Mouse (Mus musculus) stomach, postnatal 0 days (tissue): ENCODE results near the gene Pnkd.

Experiments used
- CTCF ChIP-seq: IDR thresholded peaks from 2 replicates; pipeline ENCODE4 v1.5.1; 2016; ENCODE audit warnings: antibody characterized with exemption, low read depth, mild to moderate bottlenecking, moderate library complexity
- EP300 ChIP-seq: optimal IDR thresholded peaks from 2 replicates; pipeline ENCODE3; 2016; ENCODE audit warnings: antibody characterized with exemption

GRCm38 (mm10) chr1:74332241-74332763, 47.6 kb downstream of the Pnkd start:
- TF ChIP-seq EP300 (no peak), CTCF (peak; percentile 72)
